Comparison of ENCODE assay signal across 21 mouse cellular contexts in genomic region chr2:160921285-160921684, GRCm38 (mm10). TPM values are rescaled to one million over a fixed set of nuclear protein-coding genes. Genes with fewer than 3 reads are reported as not detected.
"Had no signal": no experiment of that assay in that cellular context is flagged by ENCODE, and none has a peak within 500 bp of the region (broad histone marks: within the 10 kb centered on the region; RNA-seq: fewer than 3 reads in every experiment).

No protein-coding gene starts in this region.

- H3K4me2 ChIP-seq: kidney, embryonic 15.5 days; limb, embryonic 12.5 days; midbrain, embryonic 15.5 days; neural tube, embryonic 12.5 days; stomach, embryonic 15.5 days had no signal

- H3K27ac ChIP-seq: kidney, embryonic 15.5 days; limb, embryonic 12.5 days; liver, embryonic 14.5 days; midbrain, embryonic 15.5 days; neural tube, embryonic 12.5 days; stomach, embryonic 15.5 days had no signal

- ATAC-seq: midbrain, embryonic 15.5 days had no signal

- H3K9ac ChIP-seq: kidney, embryonic 15.5 days; limb, embryonic 12.5 days; liver, embryonic 14.5 days; midbrain, embryonic 15.5 days; neural tube, embryonic 12.5 days; stomach, embryonic 15.5 days had no signal

- H3K4me3 ChIP-seq: kidney, embryonic 15.5 days; limb, embryonic 12.5 days; midbrain, embryonic 10.5 days; midbrain, embryonic 15.5 days; neural tube, embryonic 12.5 days; stomach, embryonic 15.5 days had no signal

- H3K4me1 ChIP-seq: midbrain, embryonic 15.5 days; stomach, embryonic 15.5 days had no signal

- H3K27me3 ChIP-seq: kidney, embryonic 15.5 days; limb, embryonic 12.5 days; midbrain, embryonic 15.5 days; neural tube, embryonic 12.5 days; stomach, embryonic 15.5 days had no signal

- DNase-seq: kidney, adult 2 months; kidney, postnatal 14 days; layer of hippocampus, postnatal 36 days; lung, adult 18-20 months; lung, postnatal 36 days; retina, postnatal 1 day; right cerebral cortex, postnatal 4 days; spleen, adult 18-20 months; thymus, postnatal 36 days had no signal

- H3K36me3 ChIP-seq: kidney, embryonic 15.5 days; limb, embryonic 12.5 days; midbrain, embryonic 10.5 days; midbrain, embryonic 15.5 days; neural tube, embryonic 12.5 days; stomach, embryonic 15.5 days had no signal

- H3K9me3 ChIP-seq: kidney, embryonic 15.5 days; limb, embryonic 12.5 days; midbrain, embryonic 10.5 days; midbrain, embryonic 15.5 days; neural tube, embryonic 12.5 days; stomach, embryonic 15.5 days had no signal

RNA-seq across cellular contexts. Expression of gene Emilin3, which starts 9.2 kb away (rescaled TPM):
- total RNA-seq: liver, adult 2 months; megakaryocyte, adult 5-6 weeks; monocyte, adult 5-6 weeks; neutrophil, adult 5-6 weeks had no signal
- polyA plus RNA-seq: kidney, adult 2 months; large intestine, adult 2 months; liver, adult 2 months had no signal

RNA-seq across cellular contexts. Expression of gene Lpin3, which starts 40.8 kb away (rescaled TPM):
- total RNA-seq: megakaryocyte, adult 5-6 weeks; monocyte, adult 5-6 weeks; neutrophil, adult 5-6 weeks had no signal
